Mouse (Mus musculus) gastrocnemius, adult 8-10 months (tissue): ENCODE measurements around the gene Foxo3. TPM values are rescaled to one million over a fixed set of nuclear protein-coding genes. Genes with fewer than 3 reads are reported as not detected.

ENCODE experiments used
- DNase-seq, 2 experiments: peaks; one replicate each; pipeline ENCODE4 v3.0.0; 2022; ENCODE audit warnings: low spot score in 2 of 2
- total RNA-seq, 4 experiments: library from RNA; stranded (reverse); gene quantifications; 2 replicates each; pipeline ENCODE4 v1.2.4; 2022

Foxo3 gene
- total RNA-seq, 4 experiments from 2014 or later, result 21.6 to 35.2 (median 25.8) TPM

GRCm38 (mm10) chr10:42134759-42135702 lies 141.5 kb downstream of the Foxo3 start:
- DNase-seq, result no peak

Other genes with a start within 250 kb of the Foxo3 start
- 1 to 10 TPM; 7.2 to 9.5 (median 8.0) TPM for gene Afg1l, start 201.8 kb upstream of the Foxo3 start, total RNA-seq
- gene Snx3, start 225.3 kb upstream of the Foxo3 start, total RNA-seq, result 100 to 1,000 TPM; 150 to 170 (median 157) TPM